Mouse (Mus musculus) fat pad, adult 2 months (tissue): ENCODE results near the gene Crls1.

Experiments
- DNase-seq: peaks from one replicate; pipeline ENCODE4 v3.0.0-alpha.2; 2011; ENCODE audit warnings: low read depth, low spot score; ENCODE audit errors: extremely low read depth

The Crls1 gene

GRCm38 (mm10) chr2:132846407-132847358, at the start of gene Crls1:
Gene Crls1, plus strand, starts transcription at chr2:132846666.
- DNase-seq, result peak; percentile 47

GRCm38 (mm10) chr2:132802976-132803375, 43.5 kb upstream of the Crls1 start:
- no peak for DNase-seq

- peak; percentile 91 for DNase-seq
These were observed 30.7 kb upstream of the Crls1 start, which contains the start of the genes Trmt6 and Mcm8 for GRCm38 (mm10) chr2:132815608-132816314. Gene Trmt6, minus strand, starts transcription at chr2:132816055. Gene Mcm8, plus strand, starts transcription at chr2:132816141.

GRCm38 (mm10) chr2:132841071-132841470, 5.4 kb upstream of the Crls1 start:
- DNase-seq, result no peak

- DNase-seq, result no peak
These were observed 1.1 kb downstream of the Crls1 start for GRCm38 (mm10) chr2:132847581-132847980.

GRCm38 (mm10) chr2:132848361-132848760, 1.9 kb downstream of the Crls1 start:
- no peak for DNase-seq

GRCm38 (mm10) chr2:132849141-132849540, 2.7 kb downstream of the Crls1 start:
- no peak for DNase-seq

- DNase-seq, result peak; percentile 52
These were observed 6.6 kb downstream of the Crls1 start for GRCm38 (mm10) chr2:132853051-132853450.

- DNase-seq, result no peak
These were observed 9.9 kb downstream of the Crls1 start for GRCm38 (mm10) chr2:132856333-132856732.

GRCm38 (mm10) chr2:132860435-132860834, 14.0 kb downstream of the Crls1 start:
- DNase-seq, result no peak

GRCm38 (mm10) chr2:132861456-132861855, 15.0 kb downstream of the Crls1 start:
- no peak for DNase-seq

GRCm38 (mm10) chr2:132863325-132863724, 16.9 kb downstream of the Crls1 start:
- no peak for DNase-seq

- no peak for DNase-seq
These were observed 21.1 kb downstream of the Crls1 start for GRCm38 (mm10) chr2:132867521-132867920.

- DNase-seq, result no peak
These were observed 23.2 kb downstream of the Crls1 start for GRCm38 (mm10) chr2:132869682-132870081.

GRCm38 (mm10) chr2:132870286-132870685, 23.8 kb downstream of the Crls1 start:
- DNase-seq, result no peak

GRCm38 (mm10) chr2:132871663-132872062, 25.2 kb downstream of the Crls1 start:
- no peak for DNase-seq

GRCm38 (mm10) chr2:132873657-132874326, 27.3 kb downstream of the Crls1 start:
- DNase-seq, result no peak

GRCm38 (mm10) chr2:132876991-132877390, 30.5 kb downstream of the Crls1 start:
- DNase-seq, result no peak

GRCm38 (mm10) chr2:132879261-132880044, 33.0 kb downstream of the Crls1 start:
- DNase-seq, result no peak

- DNase-seq, result no peak
These were observed 34.6 kb downstream of the Crls1 start, which contains the start of gene Lrrn4 for GRCm38 (mm10) chr2:132880844-132881645. Gene Lrrn4, minus strand, starts transcription at chr2:132880891.
